Mouse (Mus musculus): ENCODE measurements around the gene Shq1.

DNA sequence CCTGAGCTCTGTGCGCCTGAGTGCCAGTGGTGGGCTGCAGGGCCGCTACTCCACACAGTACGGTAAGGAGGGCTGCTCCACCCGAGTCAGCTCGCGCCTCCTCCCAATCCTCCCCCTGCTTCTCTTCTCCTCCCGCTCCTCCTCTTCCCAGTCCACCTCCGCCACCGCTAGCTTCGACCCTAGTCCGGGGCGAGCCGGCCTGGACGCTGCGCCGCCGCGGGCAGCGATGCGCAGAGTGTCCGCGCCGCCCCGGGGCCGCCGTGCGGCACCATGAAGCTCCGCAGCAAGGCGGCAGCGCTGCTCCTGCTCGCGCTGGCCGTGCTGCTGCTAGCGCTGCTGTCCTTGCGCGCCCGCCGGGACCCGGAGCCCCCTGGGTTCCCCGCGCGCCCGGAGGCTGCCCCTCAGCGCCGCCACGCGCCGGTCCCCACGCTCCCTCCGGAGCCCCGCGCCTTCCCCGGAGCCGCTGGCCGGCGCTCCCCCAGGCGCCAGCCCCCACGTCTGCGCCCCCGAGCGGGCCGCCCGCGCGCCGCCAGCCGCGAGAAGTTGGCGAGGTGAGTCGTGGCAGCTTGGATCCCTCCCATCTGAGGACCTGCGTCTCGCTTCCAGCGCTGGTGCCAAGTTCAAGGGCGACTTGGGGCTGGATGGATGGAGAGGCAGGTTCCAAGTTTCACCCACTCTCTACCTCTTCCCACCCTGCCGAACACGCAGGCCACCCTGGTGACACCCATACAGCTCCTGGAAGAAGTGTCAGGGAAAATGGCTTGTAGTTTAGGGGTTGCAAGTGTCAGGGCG is 33.8 kb upstream of the Shq1 start, which contains the start of gene Gxylt2:
- TF ChIP-seq CTCF (IDR thresholded peaks at IDR 0.05; ENCODE audit: borderline replicate concordance, extremely low read depth, insufficient read depth, insufficient read length): no peak
- TF ChIP-seq POLR2A (IDR thresholded peaks at IDR 0.05; ENCODE audit: borderline replicate concordance, extremely low read depth, insufficient read depth, insufficient read length, poor library complexity, severe bottlenecking): peak; percentile 38; the same call in 1 of the 2 replicates
